Mouse (Mus musculus) kidney, postnatal 36 days (tissue): ENCODE data around the gene Zfp366.

ENCODE experiments used
- DNase-seq, 2 experiments: peaks; one replicate each; pipeline ENCODE4 v3.0.0; 2021 to 2022; ENCODE audit warnings: mixed read lengths in 2 of 2

Zfp366 gene

GRCm38 (mm10) chr13:99186859-99187258 is 2.2 kb downstream of the Zfp366 start:
- no peak for DNase-seq

DNA sequence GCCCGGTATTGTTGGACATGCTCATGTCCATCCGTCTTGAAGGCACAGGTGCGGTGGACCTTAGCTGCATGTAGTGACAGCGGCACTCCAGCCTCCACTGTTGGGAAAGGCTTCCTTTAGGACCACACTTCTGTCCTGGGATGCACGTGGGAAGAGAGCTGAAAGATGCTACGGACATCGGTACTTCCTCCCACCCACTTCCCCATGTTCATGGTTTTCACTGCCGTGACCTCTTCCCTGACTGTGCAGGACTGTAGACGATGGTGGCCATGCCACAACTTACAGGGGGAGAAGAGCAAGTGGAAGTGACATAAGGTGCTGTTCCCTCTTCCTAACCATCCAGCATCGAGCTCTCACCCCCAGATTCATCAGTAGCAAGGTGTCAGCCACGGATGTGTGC is 2.8 kb downstream of the Zfp366 start:
- no peak for DNase-seq

GRCm38 (mm10) chr13:99188625-99189024 is 4.0 kb downstream of the Zfp366 start:
- DNase-seq = no peak

- DNase-seq = no peak
Observed at GRCm38 (mm10) chr13:99189671-99190070, 5.0 kb downstream of the Zfp366 start.

DNA sequence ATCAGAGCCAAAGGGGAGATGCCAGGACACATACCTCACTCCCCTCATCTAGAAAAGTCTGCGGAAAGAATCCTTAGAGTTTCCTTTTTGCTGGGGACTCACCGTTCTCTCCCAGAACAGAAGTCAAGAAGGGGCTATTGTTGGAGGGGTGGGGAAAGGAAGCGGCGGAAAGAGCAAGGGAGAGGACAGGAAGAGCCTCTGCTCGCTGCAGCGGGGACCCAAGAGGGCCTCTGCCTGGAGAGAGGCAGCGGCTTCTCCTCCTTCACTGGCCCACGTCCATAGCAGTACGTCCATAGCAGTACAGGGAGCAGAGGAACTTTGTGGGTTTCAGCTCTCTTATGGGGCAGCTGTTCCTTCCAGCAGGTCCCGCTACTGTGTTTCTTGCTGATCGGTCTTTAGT is 5.8 kb downstream of the Zfp366 start:
- DNase-seq = peak; percentile 51 to 60

DNA sequence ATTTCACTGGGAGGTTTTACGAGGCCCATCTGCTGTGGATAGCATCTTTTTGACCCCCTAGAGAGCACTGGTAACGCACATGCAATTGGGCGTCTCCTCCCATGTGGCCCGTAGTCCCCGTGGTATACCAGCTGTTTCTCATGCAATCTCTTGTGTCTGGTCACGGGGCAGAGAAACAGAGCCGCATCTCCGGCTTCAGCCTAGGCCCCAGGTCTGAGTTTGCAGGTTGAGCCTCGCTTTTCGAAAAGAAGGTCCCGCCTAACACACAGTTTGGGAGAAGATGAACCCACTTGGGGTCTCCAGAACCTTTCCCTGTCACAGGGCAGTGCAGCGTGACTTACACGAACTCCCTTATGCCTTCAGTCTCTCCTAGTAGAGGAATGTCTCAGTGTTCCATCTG is 6.4 kb downstream of the Zfp366 start:
- no peak for DNase-seq

GRCm38 (mm10) chr13:99196314-99196713 is 11.7 kb downstream of the Zfp366 start:
- no peak for DNase-seq

- DNase-seq = peak; percentile 22 to 68
Observed at GRCm38 (mm10) chr13:99196865-99197264, 12.2 kb downstream of the Zfp366 start.

DNA sequence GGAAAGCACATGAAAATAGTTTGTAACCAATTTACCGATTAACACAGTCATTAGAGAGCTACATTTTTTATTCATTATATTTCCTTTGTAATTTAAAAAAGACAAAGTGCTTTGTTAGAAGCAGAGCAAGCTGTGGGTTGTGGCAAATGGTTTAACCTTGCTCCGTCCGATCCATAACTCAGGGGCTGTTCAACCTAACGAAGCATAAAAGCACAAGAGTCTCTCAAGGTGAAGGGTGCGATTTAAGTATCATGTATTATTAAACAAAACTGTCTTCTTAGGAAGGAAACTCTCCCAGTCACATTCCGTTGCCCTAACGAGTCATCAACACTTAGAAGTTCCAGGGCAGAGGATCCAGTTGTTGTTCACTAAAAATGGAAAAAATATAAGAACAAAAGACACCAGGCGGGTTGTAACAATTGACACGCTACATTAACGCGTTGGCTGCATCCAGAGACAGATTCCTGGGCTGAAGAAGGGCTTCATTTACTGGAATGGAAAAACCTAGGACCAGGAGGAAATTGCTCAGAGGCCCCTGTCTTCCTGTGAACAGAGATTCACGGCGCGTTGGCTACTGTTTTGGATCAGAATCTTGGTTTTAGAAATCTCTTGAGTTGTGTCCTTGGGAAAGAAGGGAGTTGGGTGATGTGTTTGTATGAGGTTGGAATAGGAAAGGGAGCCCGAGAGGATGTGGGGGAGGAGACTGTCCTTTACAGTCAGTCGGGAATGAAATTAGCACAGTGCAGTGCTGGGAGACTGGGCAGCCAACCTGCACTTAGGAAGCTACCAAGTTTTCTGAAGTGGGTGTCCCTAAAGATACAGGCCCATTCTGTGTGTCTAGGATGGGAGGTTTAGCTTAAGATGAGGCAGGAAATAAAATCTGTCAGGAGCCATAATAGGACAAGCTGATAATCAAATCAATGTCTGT is 17.3 kb downstream of the Zfp366 start:
- DNase-seq = no peak

DNA sequence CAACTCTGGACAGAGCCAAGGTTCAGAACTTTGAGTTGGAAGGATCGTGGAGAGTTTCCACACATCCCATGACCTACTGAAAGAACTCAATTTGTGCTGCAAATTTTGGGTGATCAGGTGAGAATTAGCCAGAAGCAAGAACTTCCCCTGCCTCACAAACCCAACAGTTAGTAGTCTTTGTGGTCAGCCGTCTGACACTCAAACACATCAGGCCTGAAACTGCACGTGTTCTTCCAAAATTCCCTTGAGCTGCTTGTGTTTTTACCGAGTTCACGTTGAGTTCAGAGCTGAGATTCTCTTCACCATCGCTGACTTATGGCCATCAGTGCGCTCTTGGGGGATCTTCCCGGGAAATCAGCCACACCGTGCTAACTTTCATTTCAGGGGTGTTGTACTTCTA is 22.6 kb downstream of the Zfp366 start:
- DNase-seq = no peak

DNA sequence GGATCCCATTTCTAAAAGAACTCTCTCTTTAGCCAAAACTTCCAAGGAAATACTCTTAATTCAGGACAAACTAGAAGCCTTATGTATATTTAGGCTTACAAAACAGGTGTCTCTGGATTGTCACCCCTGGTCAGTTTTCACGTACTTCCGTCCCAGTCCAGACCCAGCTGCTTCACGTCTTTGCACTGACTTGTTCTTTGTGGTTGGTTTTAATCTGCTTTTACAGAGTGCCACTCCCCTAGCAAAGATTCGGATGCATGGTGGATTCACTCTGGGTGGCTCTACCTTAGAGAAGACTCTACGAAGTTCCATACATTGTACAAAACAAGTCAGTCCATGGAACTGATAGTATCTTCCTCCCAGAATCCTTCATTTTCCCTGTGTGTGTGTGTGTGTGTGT is 25.2 kb downstream of the Zfp366 start:
- DNase-seq = no peak

GRCm38 (mm10) chr13:99210837-99211236 is 26.2 kb downstream of the Zfp366 start:
- no peak for DNase-seq

- DNase-seq = no peak
Observed at GRCm38 (mm10) chr13:99212976-99213375, 28.4 kb downstream of the Zfp366 start.

- no peak for DNase-seq
Observed at GRCm38 (mm10) chr13:99216005-99216404, 31.4 kb downstream of the Zfp366 start.

- DNase-seq = peak in 1 of 2 experiments; percentile 37
Observed at GRCm38 (mm10) chr13:99217984-99218383, 33.4 kb downstream of the Zfp366 start.

- no peak for DNase-seq
Observed at GRCm38 (mm10) chr13:99219586-99219985, 35.0 kb downstream of the Zfp366 start.

GRCm38 (mm10) chr13:99221996-99222395 is 37.4 kb downstream of the Zfp366 start:
- no peak for DNase-seq

GRCm38 (mm10) chr13:99222476-99222875 is 37.9 kb downstream of the Zfp366 start:
- DNase-seq = no peak

- no peak for DNase-seq
Observed at GRCm38 (mm10) chr13:99223321-99223884, 38.8 kb downstream of the Zfp366 start.

- no peak for DNase-seq
Observed at GRCm38 (mm10) chr13:99223917-99224316, 39.3 kb downstream of the Zfp366 start.

DNA sequence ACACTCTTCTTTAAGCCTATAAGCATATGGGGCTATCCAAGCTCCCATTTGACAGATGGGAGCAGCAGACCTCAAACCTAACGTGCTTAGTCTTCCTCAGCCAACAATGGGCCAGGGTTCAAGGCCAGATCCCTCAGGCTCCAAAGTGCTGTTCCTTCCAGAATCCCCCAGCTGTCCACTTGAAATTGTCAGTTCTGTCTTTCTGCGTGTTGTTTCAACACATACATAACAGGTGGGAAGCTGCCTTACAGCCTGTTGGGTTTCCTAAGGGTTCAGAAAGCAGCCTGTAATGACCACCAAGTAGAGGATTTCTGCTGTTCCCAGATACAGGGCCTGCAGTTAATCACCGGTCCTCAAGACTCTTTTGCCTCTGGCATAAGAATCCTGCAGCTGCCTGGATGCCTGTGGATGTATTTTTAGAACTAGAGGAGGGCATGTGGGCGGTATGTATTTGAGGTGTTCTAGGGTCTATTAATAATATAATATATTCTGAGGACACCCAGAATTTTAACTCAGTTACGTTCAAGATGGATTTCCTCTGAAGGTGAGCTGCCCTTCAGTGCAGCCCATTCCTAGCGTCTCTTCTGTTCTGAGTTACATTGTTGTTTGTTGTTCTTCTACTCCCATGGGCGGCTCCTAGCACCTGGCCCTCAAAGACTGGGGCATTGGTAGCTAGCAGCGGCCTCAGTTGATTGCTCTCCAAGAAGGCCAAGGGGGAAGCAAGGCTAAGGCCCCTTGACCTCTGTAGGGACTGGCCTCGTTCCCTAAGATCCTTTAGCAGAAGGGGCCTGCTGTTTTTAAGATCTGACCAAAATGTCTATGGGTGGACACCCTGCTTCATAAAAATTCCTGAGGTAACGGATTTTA is 41.0 kb downstream of the Zfp366 start:
- no peak for DNase-seq

- no peak for DNase-seq
Observed at GRCm38 (mm10) chr13:99226809-99227208, 42.2 kb downstream of the Zfp366 start.
